Mouse (Mus musculus) CH12.LX (cell line): ENCODE results near the gene Mapkbp1. TPM values are rescaled to one million over a fixed set of nuclear protein-coding genes. Genes with fewer than 3 reads are reported as not detected.

Experiments used
- DNase-seq: peaks from one replicate; pipeline ENCODE4 v3.0.0-alpha.2; 2013; ENCODE audit errors: extremely low read depth
- H3K27ac ChIP-seq: 2 replicates; pipeline ENCODE4 v1.5.1; 2012; ENCODE audit warnings: low read depth, mild to moderate bottlenecking, control low read depth, moderate library complexity; ENCODE audit not compliant: insufficient read depth
- H3K27me3 ChIP-seq: replicated peaks from 2 replicates; pipeline ENCODE3; 2012; ENCODE audit warnings: inconsistent platforms
- H3K36me3 ChIP-seq, 2 experiments: replicated peaks in 1 of 2; 2 replicates each; pipeline versions ENCODE3 to v1.6.1; 2012; ENCODE audit warnings: inconsistent platforms in 1 of 2, low read length in 1 of 2, mild to moderate bottlenecking in 1 of 2, mixed read lengths in 1 of 2, moderate library complexity in 1 of 2; ENCODE audit not compliant: control insufficient read depth in 1 of 2, insufficient read depth in 1 of 2
- H3K4me1 ChIP-seq, 2 experiments: 2 replicates each; pipeline ENCODE4 v1.6.1; 2012; ENCODE audit warnings: inconsistent platforms in 1 of 2, moderate library complexity in 1 of 2; ENCODE audit not compliant: insufficient read depth in 2 of 2, control insufficient read depth in 1 of 2
- H3K4me2 ChIP-seq: 2 replicates; pipeline ENCODE4 v1.6.1; 2012; ENCODE audit warnings: low read depth, mild to moderate bottlenecking, control low read depth; ENCODE audit not compliant: poor library complexity, insufficient read depth, severe bottlenecking
- H3K4me3 ChIP-seq, 3 experiments: fragments of 150-350 bp in 1 of 3; sonication (generic) in 1 of 3; replicated peaks in 1 of 3; 2 replicates each; pipeline versions ENCODE3 to v1.5.1; 2011 to 2012; ENCODE audit warnings: low read depth in 2 of 3, low read length in 2 of 3, mild to moderate bottlenecking in 2 of 3, moderate library complexity in 2 of 3, control low read depth in 1 of 3, improper control_type of control experiment in 1 of 3, inconsistent platforms in 1 of 3, mixed read lengths in 1 of 3; ENCODE audit not compliant: poor library complexity in 1 of 3
- H3K79me2 ChIP-seq: replicated peaks from 2 replicates; pipeline ENCODE4 v1.6.1; 2012; ENCODE audit warnings: mild to moderate bottlenecking, moderate library complexity; ENCODE audit not compliant: control insufficient read depth, poor library complexity, insufficient read depth, severe bottlenecking; ENCODE audit errors: extremely low read depth
- H3K9ac ChIP-seq: 2 replicates; pipeline ENCODE4 v1.6.1; 2012; ENCODE audit warnings: low read depth, mild to moderate bottlenecking, control low read depth, moderate library complexity; ENCODE audit not compliant: insufficient read depth
- H3K9me3 ChIP-seq: replicated peaks from 2 replicates; pipeline ENCODE3; 2012; ENCODE audit warnings: low read length, inconsistent platforms, mixed read lengths
- CTCF ChIP-seq, 2 experiments: IDR thresholded peaks in 1 of 2; conservative IDR thresholded peaks in 1 of 2; 2 replicates each; pipeline ENCODE4 v1.5.1; 2011 to 2012; ENCODE audit warnings: low read depth in 2 of 2, low read length in 2 of 2, improper control_type of control experiment in 1 of 2, inconsistent platforms in 1 of 2, mild to moderate bottlenecking in 1 of 2, moderate library complexity in 1 of 2
- EP300 ChIP-seq: IDR thresholded peaks from 2 replicates; pipeline ENCODE4 v1.6.1; 2011; ENCODE audit warnings: low read length, improper control_type of control experiment
- ETS1 ChIP-seq: conservative IDR thresholded peaks from 2 replicates; pipeline ENCODE4 v1.6.1; 2012; ENCODE audit warnings: low read depth, mild to moderate bottlenecking, inconsistent platforms, low read length, improper control_type of control experiment, moderate library complexity
- GABPA ChIP-seq: IDR thresholded peaks from 2 replicates; pipeline ENCODE4 v1.6.1; 2012; ENCODE audit warnings: low read depth, low read length, improper control_type of control experiment, inconsistent platforms; ENCODE audit not compliant: insufficient replicate concordance
- HCFC1 ChIP-seq: IDR thresholded peaks from 2 replicates; pipeline ENCODE4 v1.6.1; 2012; ENCODE audit warnings: low read depth, mild to moderate bottlenecking, inconsistent platforms, low read length, improper control_type of control experiment
- JUN ChIP-seq: IDR thresholded peaks from 2 replicates; pipeline ENCODE4 v1.6.1; 2011; ENCODE audit warnings: low read depth, mild to moderate bottlenecking, low read length, improper control_type of control experiment, moderate library complexity; ENCODE audit not compliant: insufficient read depth
- JUND ChIP-seq: conservative IDR thresholded peaks from 2 replicates; pipeline ENCODE4 v1.6.1; 2011; ENCODE audit warnings: low read depth, low read length, improper control_type of control experiment
- KAT2A ChIP-seq: IDR thresholded peaks from 2 replicates; pipeline ENCODE4 v1.6.1; 2012; ENCODE audit warnings: low read length, improper control_type of control experiment, inconsistent platforms; ENCODE audit not compliant: insufficient replicate concordance
- MAZ ChIP-seq: IDR thresholded peaks from 2 replicates; pipeline ENCODE4 v1.6.1; 2012; ENCODE audit warnings: low read depth, mild to moderate bottlenecking, inconsistent platforms, low read length, improper control_type of control experiment, moderate library complexity
- MXI1 ChIP-seq: IDR thresholded peaks from 2 replicates; pipeline ENCODE4 v1.6.1; 2011; ENCODE audit warnings: mild to moderate bottlenecking, low read depth, low read length, improper control_type of control experiment
- MYC ChIP-seq: IDR thresholded peaks from 2 replicates; pipeline ENCODE4 v1.6.1; 2011; ENCODE audit warnings: low read depth, mild to moderate bottlenecking, improper control_type of control experiment, low read length
- NELFE ChIP-seq: IDR thresholded peaks from 2 replicates; pipeline ENCODE4 v1.6.1; 2011; ENCODE audit warnings: low read depth, low read length, improper control_type of control experiment
- PAX5 ChIP-seq: IDR thresholded peaks from 2 replicates; pipeline ENCODE4 v1.6.1; 2012; ENCODE audit warnings: low read length, inconsistent platforms, mixed read lengths
- POLR2A ChIP-seq: IDR thresholded peaks from 2 replicates; pipeline ENCODE4 v1.6.1; 2011; ENCODE audit warnings: low read depth, mild to moderate bottlenecking, improper control_type of control experiment, low read length
- POLR2AphosphoS2 ChIP-seq: IDR thresholded peaks from 2 replicates; pipeline ENCODE4 v1.6.1; 2011; ENCODE audit warnings: low read depth, low read length, improper control_type of control experiment
- RAD21 ChIP-seq: IDR thresholded peaks from 2 replicates; pipeline ENCODE4 v1.6.1; 2011; ENCODE audit warnings: low read depth, mild to moderate bottlenecking, low read length, improper control_type of control experiment, moderate library complexity
- RCOR1 ChIP-seq: conservative IDR thresholded peaks from 2 replicates; pipeline ENCODE4 v1.6.1; 2012; ENCODE audit warnings: low read depth, mild to moderate bottlenecking, inconsistent platforms, low read length, improper control_type of control experiment
- SIN3A ChIP-seq: IDR thresholded peaks from 2 replicates; pipeline ENCODE4 v1.6.1; 2012; ENCODE audit warnings: low read length, improper control_type of control experiment, inconsistent platforms
- SMC3 ChIP-seq: IDR thresholded peaks from 2 replicates; pipeline ENCODE4 v1.6.1; 2011; ENCODE audit warnings: low read depth, low read length, improper control_type of control experiment
- TBP ChIP-seq: conservative IDR thresholded peaks from 2 replicates; pipeline ENCODE4 v1.6.1; 2011; ENCODE audit warnings: low read depth, low read length, improper control_type of control experiment
- dilution Hi-C: fragments of 300-500 bp; cut with MboI; formaldehyde crosslinking; loops from 2 replicates; pipeline ENCODE4 v1.14.3; 2020; ENCODE audit warnings: low sequenced_read_pairs; ENCODE audit not compliant: extremely low pct_unique_long_range_greater_than_20kb, extremely low pct_ligation_motif_present
- in situ Hi-C: fragments of 300-500 bp; cut with MboI; formaldehyde crosslinking; loops from 3 replicates; pipeline ENCODE4 v1.14.3; 2019; ENCODE audit warnings: low sequenced_read_pairs, low pct_ligation_motif_present, low pct_unique_long_range_greater_than_20kb, mixed read lengths
- polyA plus RNA-seq: library from polyadenylated mRNA; unstranded; fragments of >175 nt; gene quantifications from 2 replicates; pipeline ENCODE4 v1.2.1, GENCODE M21; 2012; ENCODE audit warnings: low read depth; ENCODE audit not compliant: insufficient read length
- total RNA-seq, 2 experiments: library from RNA; depleted of rRNA; stranded (reverse); fragments of 300-350 nt in 1 of 2; fragments of >200 nt in 1 of 2; gene quantifications; 2 replicates each; pipeline ENCODE4 v1.2.3; 2012 to 2014

Gene Mapkbp1
- total and polyA plus RNA-seq, 3 experiments, result 1.9 to 7.0 (median 4.3) TPM

- Histone ChIP-seq H3K4me1 (no peaks in the 10 kb centered on the region), H3K27ac (no peak overlapping the region), H3K79me2 (no peaks in the 10 kb centered on the region), H3K27me3 (peaks cover 49% of the 10 kb centered on the region), H3K36me3 (no peaks in the 10 kb centered on the region), H3K9me3 (no peaks in the 10 kb centered on the region), H3K9ac (no peak overlapping the region), H3K4me2 (no peak overlapping the region), H3K4me3 (no peak overlapping the region)
- in situ Hi-C loops (no loop called here), dilution Hi-C loops (no loop called here)
- DNase-seq, result no peak
- TF ChIP-seq MAZ (no peak), SIN3A (no peak), JUND (no peak), MXI1 (no peak), POLR2AphosphoS2 (no peak), KAT2A (no peak), RCOR1 (no peak), EP300 (no peak), NELFE (no peak), JUN (no peak), POLR2A (no peak), HCFC1 (no peak), TBP (no peak), ETS1 (no peak), RAD21 (no peak), PAX5 (no peak), SMC3 (no peak), MYC (no peak), CTCF (conservative IDR thresholded peaks at IDR 0.05 in 1 of 2, IDR thresholded peaks at IDR 0.05 in 1 of 2; ENCODE audit: low read depth in 2 of 2, low read length in 2 of 2) (no peak), GABPA (no peak)
- TF ChIP-seq, all 38 proteins: peak for 0
Measured at GRCm38 (mm10) chr2:120059466-120059865, 87.0 kb downstream of the Mapkbp1 start.

- H3K4me3 ChIP-seq, result no peak overlapping the region
- H3K9ac ChIP-seq, result no peak overlapping the region
- DNase-seq, result no peak
- no peaks in the 10 kb centered on the region for H3K79me2 ChIP-seq
- no peak overlapping the region for H3K4me2 ChIP-seq
- dilution Hi-C loops (no loop called here), in situ Hi-C loops (no loop called here)
- no peak overlapping the region for H3K27ac ChIP-seq
- H3K9me3 ChIP-seq, result no peaks in the 10 kb centered on the region
- no peaks in the 10 kb centered on the region for H3K36me3 ChIP-seq
- H3K4me1 ChIP-seq, result no peaks in the 10 kb centered on the region
- TF ChIP-seq SMC3 (no peak), MXI1 (no peak)
- peaks cover 46% of the 10 kb centered on the region for H3K27me3 ChIP-seq
Measured at GRCm38 (mm10) chr2:120060190-120060589, 87.7 kb downstream of the Mapkbp1 start.
